Mouse (Mus musculus) cerebellum, adult (tissue): ENCODE data around the gene Olfr592.
"Not testable (repeated sequence)": the region's sequence is repeated elsewhere in the genome, so short reads cannot be mapped to it uniquely, and the experiment has no call there.

ENCODE experiments used
- ATAC-seq: cut with Nextera tagmentation; 2 replicates; pipeline ENCODE4 v1.9.2; 2017; ENCODE audit warnings: mild to moderate bottlenecking, moderate library complexity, mixed read lengths; ENCODE audit not compliant: insufficient number of reproducible peaks, low FRiP score, low TSS enrichment

The Olfr592 gene

DNA sequence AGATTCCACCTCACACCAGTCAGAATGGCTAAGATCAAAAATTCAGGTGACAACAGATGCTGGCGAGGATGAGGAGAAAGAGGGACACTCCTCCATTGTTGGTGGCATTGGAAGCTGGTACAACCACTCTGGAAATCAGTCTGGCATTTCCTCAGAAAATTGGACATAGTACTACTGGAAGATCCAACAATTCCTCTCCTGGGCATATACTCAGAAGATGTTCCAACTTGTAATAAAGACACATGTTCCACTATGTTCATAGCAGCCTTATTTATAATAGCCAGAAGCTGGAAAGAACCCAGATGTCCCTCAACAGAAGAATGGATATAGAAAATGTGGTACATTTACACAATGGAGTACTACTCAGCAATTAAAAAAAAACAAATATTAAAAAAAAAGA, at the start of gene Olfr592:
Gene Olfr592, plus strand, starts transcription at position 301 of the 400 bp plus-strand sequence.
- not testable (repeated sequence) for ATAC-seq

DNA sequence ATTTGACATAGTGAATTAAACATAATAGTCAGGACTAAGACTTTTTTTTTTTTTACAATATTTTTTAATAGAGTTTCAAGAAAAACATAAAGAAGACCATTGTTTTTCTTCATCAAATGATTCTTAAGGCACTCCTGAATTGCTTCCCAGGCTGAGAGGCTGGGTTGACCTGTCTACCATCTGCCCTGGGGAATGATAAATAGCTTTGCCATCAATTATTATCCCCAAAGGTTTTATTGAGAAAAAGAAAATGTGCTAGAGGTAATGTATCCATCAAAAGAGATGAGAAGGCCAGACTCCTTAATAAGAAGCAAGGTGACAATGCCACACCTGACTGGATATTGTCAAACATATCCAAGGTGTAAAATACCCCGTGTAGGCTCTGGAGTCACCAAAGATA, 44.0 kb upstream of the Olfr592 start, which contains the start of gene Olfr588-ps1:
Gene Olfr588-ps1, plus strand, starts transcription at position 301 of the 400 bp plus-strand sequence.
- ATAC-seq = no peak

DNA sequence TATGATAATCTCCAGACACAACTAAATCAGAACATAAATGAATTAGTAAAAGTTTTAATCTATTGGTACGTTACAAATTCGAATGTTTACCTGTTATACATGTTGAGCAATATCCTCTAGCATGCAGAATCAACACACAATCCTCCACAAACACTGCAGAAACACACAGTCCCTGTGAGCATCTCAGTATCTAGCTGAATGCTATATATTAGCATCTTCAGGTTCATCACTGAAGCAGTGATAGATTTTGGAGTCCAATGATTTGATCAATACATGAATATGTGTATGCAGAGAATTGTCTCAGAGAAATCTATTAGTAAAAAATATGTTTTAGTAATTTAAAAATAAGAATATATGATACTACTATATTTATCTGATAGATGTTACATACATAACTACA, 28.3 kb upstream of the Olfr592 start, which contains the start of gene Olfr589:
Gene Olfr589, minus strand, starts transcription at position 101 of the 400 bp plus-strand sequence.
- ATAC-seq = no peak

DNA sequence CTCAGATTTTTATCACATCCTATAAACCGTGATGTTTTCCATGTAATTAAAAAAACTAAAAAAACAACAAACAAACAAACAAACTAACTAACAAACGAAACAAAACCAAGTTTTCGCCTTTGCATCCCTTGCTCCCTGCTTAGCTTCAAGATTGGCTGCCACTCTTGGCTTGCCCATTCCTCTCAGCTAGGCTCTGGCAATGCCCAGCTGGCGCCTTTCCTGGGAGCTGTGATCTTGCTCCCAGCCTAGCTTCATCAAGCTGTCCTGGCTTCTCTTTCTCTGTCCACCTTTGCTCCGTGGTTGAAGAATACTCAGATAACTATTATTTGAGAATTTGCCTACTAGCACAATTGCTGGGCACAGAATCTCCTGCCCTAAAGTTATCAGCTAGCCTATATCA, 14.9 kb upstream of the Olfr592 start:
- ATAC-seq = no peak

DNA sequence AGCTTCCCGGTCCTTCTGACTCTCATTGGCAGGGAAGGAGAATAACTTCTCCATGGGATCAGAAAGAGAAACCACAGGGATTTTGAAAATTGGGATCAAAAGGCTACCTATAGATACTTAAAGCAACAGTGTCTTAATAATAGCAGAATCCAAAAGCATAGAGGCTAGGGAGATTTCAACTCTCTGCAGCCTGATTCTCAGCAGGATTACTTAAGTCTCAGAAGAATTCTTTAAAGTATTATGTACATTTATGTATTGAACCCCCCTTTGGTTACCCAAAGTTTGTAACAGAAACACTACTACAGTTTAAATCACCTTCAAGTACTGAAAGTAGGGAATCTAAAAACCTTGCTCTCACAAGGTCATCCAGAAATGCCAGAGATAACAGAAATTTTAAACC, 6.4 kb upstream of the Olfr592 start, which contains the start of gene Olfr591:
Gene Olfr591, minus strand, starts transcription at position 101 of the 400 bp plus-strand sequence.
- no peak for ATAC-seq

DNA sequence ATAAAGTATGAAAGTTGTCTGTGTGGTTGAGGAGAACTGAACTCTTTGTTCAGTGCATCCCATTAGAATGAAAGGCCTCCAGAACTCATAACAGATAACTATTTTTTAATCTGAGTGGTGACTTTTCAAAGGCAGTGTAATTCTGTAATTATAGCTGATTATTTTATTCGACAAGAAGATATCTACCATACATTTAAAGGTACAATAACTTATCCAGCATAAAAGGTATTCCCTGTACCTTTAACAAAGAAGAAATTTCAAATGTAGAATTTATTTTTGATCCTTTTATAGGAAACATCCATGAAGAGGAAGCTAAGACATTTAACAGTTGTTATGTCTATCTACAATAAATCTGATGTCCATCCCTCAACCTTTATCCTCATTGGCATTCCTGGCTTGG, 27.0 kb downstream of the Olfr592 start, which contains the start of gene Olfr593:
Gene Olfr593, plus strand, starts transcription at position 301 of the 400 bp plus-strand sequence.
- no peak for ATAC-seq

DNA sequence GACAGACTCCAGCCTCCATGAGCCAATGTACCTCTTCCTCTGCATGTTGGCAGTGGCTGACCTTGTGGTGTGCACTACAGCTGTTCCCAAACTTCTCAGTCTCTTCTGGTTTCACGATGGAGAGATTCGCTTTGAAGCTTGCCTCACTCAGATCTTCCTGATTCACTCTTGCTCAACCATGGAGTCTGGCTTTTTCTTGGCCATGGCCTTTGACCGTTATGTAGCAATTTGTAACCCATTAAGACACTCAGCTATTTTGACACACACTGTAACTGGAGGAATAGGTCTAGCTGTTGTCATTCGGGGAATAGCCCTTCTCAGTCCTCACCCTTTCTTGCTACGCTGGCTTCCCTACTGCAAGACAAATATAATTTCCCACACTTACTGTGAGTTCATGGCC, 27.4 kb downstream of the Olfr592 start:
- ATAC-seq = not testable (repeated sequence)

DNA sequence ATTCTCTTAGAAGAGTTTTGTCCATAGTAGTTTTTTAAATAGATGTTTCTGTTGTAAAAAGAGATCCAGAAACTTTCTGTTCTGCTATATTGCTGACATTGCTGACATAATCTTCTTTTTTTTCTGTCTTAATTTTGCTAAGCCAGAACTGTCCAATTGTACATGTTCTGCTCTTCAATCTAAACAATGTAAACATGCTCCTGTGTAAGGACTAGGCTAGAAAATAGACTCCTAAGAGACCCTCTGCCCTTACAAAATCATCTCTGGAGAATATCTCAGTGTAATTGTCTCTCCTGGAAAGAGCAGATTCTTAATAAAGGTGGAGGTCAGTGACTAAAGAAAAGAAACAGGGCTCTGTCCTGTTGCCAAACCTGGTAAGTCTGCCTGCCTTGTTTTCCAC, 32.1 kb downstream of the Olfr592 start, which contains the start of gene Olfr594:
Gene Olfr594, plus strand, starts transcription at position 301 of the 400 bp plus-strand sequence.
- ATAC-seq = no peak
